ENCODE assay signal across 29 mouse cellular contexts in the genomic region with DNA sequence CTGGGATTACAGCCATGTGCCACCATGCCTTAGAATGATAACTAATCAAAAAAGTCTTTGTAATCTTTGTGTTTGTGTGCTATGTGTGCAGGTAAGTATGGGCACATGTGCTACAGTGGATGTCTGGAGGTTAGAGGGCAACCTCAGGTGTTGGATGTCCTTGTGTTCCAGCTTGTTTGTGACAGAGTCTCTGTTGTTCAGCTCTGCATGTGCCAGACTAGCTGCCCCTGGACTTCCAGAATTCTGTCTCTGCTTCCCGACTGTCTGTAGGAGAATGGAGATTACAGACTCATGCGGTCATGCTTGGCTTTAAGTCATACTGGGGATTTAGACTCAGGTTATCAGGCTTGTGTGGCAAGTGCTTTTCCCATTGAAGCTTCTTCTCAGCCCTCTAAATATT. TPM values are rescaled to one million over a fixed set of nuclear protein-coding genes. Genes with fewer than 3 reads are reported as not detected.
A peak's percentile ranks its signal among the peaks of the same experiment; 100 is the strongest.
DNase-seq lines count a peak whose midpoint lies in the region; ATAC-seq and TF ChIP-seq lines count a peak whose summit lies in the region.
"Had no signal": no experiment of that assay in that cellular context is flagged by ENCODE, and none has a peak within 500 bp of the region (broad histone marks: within the 10 kb centered on the region; RNA-seq: fewer than 3 reads in every experiment).

No protein-coding gene starts in this region.

- H3K27ac ChIP-seq in heart, embryonic 12.5 days (ENCODE audit: poor library complexity, severe bottlenecking) = peak overlapping the region; percentile 83
- peak overlapping the region; percentile 8; the same call in 1 of the 2 replicates for H3K27ac ChIP-seq in liver, embryonic 11.5 days (ENCODE audit: low read depth, low read length)
- no peak overlapping the region for H3K27ac ChIP-seq in liver, embryonic 12.5 days
- peak overlapping the region; percentile 78 for H3K27ac ChIP-seq in bone marrow macrophage, adult 2 months (ENCODE audit: insufficient read depth, low read depth, low read length)
- peak overlapping the region; percentile 90 for H3K27ac ChIP-seq in macrophage
- H3K27ac ChIP-seq: forebrain, embryonic 15.5 days; kidney, embryonic 15.5 days; liver, embryonic 14.5 days had no signal

- no peak overlapping the region for H3K4me3 ChIP-seq in heart, embryonic 12.5 days
- no peak overlapping the region for H3K4me3 ChIP-seq in liver, embryonic 11.5 days (ENCODE audit: low read depth, low read length)
- no peak overlapping the region for H3K4me3 ChIP-seq in liver, embryonic 12.5 days
- H3K4me3 ChIP-seq in bone marrow macrophage, adult 2 months (ENCODE audit: insufficient read depth, low read length) = no peak overlapping the region
- no peak overlapping the region for H3K4me3 ChIP-seq in macrophage (ENCODE audit: inconsistent target)
- H3K4me3 ChIP-seq: forebrain, embryonic 15.5 days; kidney, embryonic 15.5 days had no signal

- no peak for DNase-seq in heart, adult 8-10 months (ENCODE audit: low spot score)
- DNase-seq in liver, embryonic 11.5 days (ENCODE audit: low spot score) = no peak
- no peak for DNase-seq in cerebellum, adult 9-10 months
- DNase-seq: adrenal gland, postnatal 10 days; cerebellum, adult 11-12 months; cerebellum, postnatal 25 days; embryo, embryonic 11 days; gastrocnemius, postnatal 25 days; kidney, postnatal 4 days; layer of hippocampus, adult 9-11 months; lung, postnatal 36 days; right cerebral cortex, adult 18-20 months had no signal

- H3K27me3 ChIP-seq in heart, embryonic 12.5 days (replicated peaks) = no peaks in the 10 kb centered on the region
- no peaks in the 10 kb centered on the region for H3K27me3 ChIP-seq in liver, embryonic 11.5 days (replicated peaks; ENCODE audit: control insufficient read depth, insufficient read depth, low read length)
- no peaks in the 10 kb centered on the region for H3K27me3 ChIP-seq in liver, embryonic 12.5 days (replicated peaks)
- H3K27me3 ChIP-seq: CH12.LX; forebrain, embryonic 15.5 days; kidney, embryonic 15.5 days had no signal

- no peak for TF ChIP-seq CTCF in bone marrow macrophage, adult 2 months (IDR thresholded peaks at IDR 0.05; ENCODE audit: low read depth, low read length)

- H3K36me3 ChIP-seq in heart, embryonic 12.5 days = peaks cover 2% of the 10 kb centered on the region; the same call in 1 of the 2 replicates
- H3K36me3 ChIP-seq in liver, embryonic 11.5 days (ENCODE audit: control insufficient read depth, insufficient read depth, low read length) = no peaks in the 10 kb centered on the region
- H3K36me3 ChIP-seq in liver, embryonic 12.5 days = no peaks in the 10 kb centered on the region
- H3K36me3 ChIP-seq in macrophage (ENCODE audit: inconsistent target) = peaks cover 16% of the 10 kb centered on the region
- H3K36me3 ChIP-seq: kidney, embryonic 15.5 days had no signal

- ATAC-seq in heart, embryonic 12.5 days (ENCODE audit: insufficient number of reproducible peaks, low FRiP score) = no peak
- ATAC-seq in liver, embryonic 11.5 days (replicated peaks; ENCODE audit: low FRiP score) = no peak
- no peak for ATAC-seq in liver, embryonic 12.5 days
- ATAC-seq in megakaryocyte progenitor cell, adult 5-6 weeks (replicated peaks; ENCODE audit: poor library complexity) = no peak
- ATAC-seq: forebrain, embryonic 15.5 days; inflammation-experienced regulatory T-cells, adult 6 months had no signal

- no peak for TF ChIP-seq POLR2A in bone marrow macrophage, adult 2 months (IDR thresholded peaks at IDR 0.05; ENCODE audit: borderline replicate concordance, low read depth, low read length)

- no peak overlapping the region for H3K4me2 ChIP-seq in heart, embryonic 12.5 days
- no peak overlapping the region for H3K4me2 ChIP-seq in liver, embryonic 11.5 days
- H3K4me2 ChIP-seq in liver, embryonic 12.5 days = no peak overlapping the region
- H3K4me2 ChIP-seq: forebrain, embryonic 15.5 days; kidney, embryonic 15.5 days; midbrain, embryonic 11.5 days had no signal

- 45% methylated on average over 2 of the region's 2 CpGs for WGBS in heart, embryonic 12.5 days
- WGBS in liver, embryonic 11.5 days = 63% methylated on average over 2 of the region's 2 CpGs
- 61% methylated on average over 2 of the region's 2 CpGs for whole genome bisulfite sequencing in liver, embryonic 12.5 days (ENCODE audit: insufficient replicate concordance)
- WGBS in macrophage (ENCODE audit: missing documents) = 85% methylated on average over 2 of the region's 2 CpGs

- H3K4me1 ChIP-seq in heart, embryonic 12.5 days (replicated peaks) = peaks cover 20% of the 10 kb centered on the region
- 0 out of 2 replicates have a peak, but pooled peaks cover 3% of the 10 kb centered on the region for H3K4me1 ChIP-seq in liver, embryonic 11.5 days (replicated peaks; ENCODE audit: control insufficient read depth, insufficient read depth, low read length)
- H3K4me1 ChIP-seq in liver, embryonic 12.5 days = peaks cover 18% of the 10 kb centered on the region
- peaks cover 24% of the 10 kb centered on the region for H3K4me1 ChIP-seq in bone marrow macrophage, adult 2 months (ENCODE audit: control insufficient read depth, insufficient read depth, low read length)
- H3K4me1 ChIP-seq: forebrain, embryonic 15.5 days had no signal

- H3K79me2 ChIP-seq in macrophage (ENCODE audit: inconsistent target) = no peaks in the 10 kb centered on the region

- no peak overlapping the region for H3K9ac ChIP-seq in heart, embryonic 12.5 days
- no peak overlapping the region for H3K9ac ChIP-seq in liver, embryonic 11.5 days (ENCODE audit: low read depth, low read length)
- H3K9ac ChIP-seq in liver, embryonic 12.5 days = no peak overlapping the region
- H3K9ac ChIP-seq: forebrain, embryonic 15.5 days; kidney, embryonic 15.5 days; liver, embryonic 14.5 days had no signal

- peaks cover 10% of the 10 kb centered on the region for H3K9me3 ChIP-seq in heart, embryonic 12.5 days (replicated peaks)
- peaks cover 3% of the 10 kb centered on the region; the same call in 1 of the 2 replicates for H3K9me3 ChIP-seq in liver, embryonic 11.5 days (ENCODE audit: control insufficient read depth, low read length)
- no peaks in the 10 kb centered on the region for H3K9me3 ChIP-seq in liver, embryonic 12.5 days (replicated peaks)
- H3K9me3 ChIP-seq: forebrain, embryonic 15.5 days; kidney, embryonic 15.5 days had no signal

RNA-seq across cellular contexts. Expression of a gene that starts 16.4 kb away (rescaled TPM):
- polyA plus RNA-seq in heart, embryonic 12.5 days (2016; fragmentation: Nextera tagmentation; extraction: Ambion mirVana) = 49.4 and 49.9 TPM in 2 replicates
- 10 to 100 TPM in 2 of 4 experiments, 1 to 10 TPM in 2; 9.4 to 10.7 (median 10.1) TPM for total RNA-seq in heart, adult 8-10 months (2022)
- polyA plus RNA-seq in liver, embryonic 11.5 days (2014; fragmentation: Nextera tagmentation; extraction: Ambion mirVana) = 13.9 and 15.9 TPM in 2 replicates
- 10.7 and 11.4 TPM in 2 replicates for polyA plus RNA-seq in liver, embryonic 12.5 days (2016; fragmentation: Nextera tagmentation; extraction: Ambion mirVana)
- polyA plus RNA-seq in bone marrow macrophage, adult 2 months (2012; ENCODE audit: insufficient read depth, insufficient read length, missing spikeins) = 216 and 231 TPM in 2 replicates
- 10 to 100 TPM in 1 of 26 experiments, 1 to 10 TPM in 25; 1.3 to 10.9 (median 3.9) TPM for total RNA-seq in macrophage (2018; cell fraction: chromatin; rRNA removed)
- 100 to 1,000 TPM; 104 to 194 (median 135) TPM for total RNA-seq in macrophage (2018; cell fraction: cytosol; rRNA removed)
- 100 to 1,000 TPM in 2 of 26 experiments, 10 to 100 TPM in 24; 18.2 to 115 (median 67.3) TPM for total RNA-seq in macrophage (2018; cell fraction: nucleus; rRNA removed)
- 127 to 236 TPM (median 209 TPM) in 3 replicates for polyA plus RNA-seq in macrophage (2018)
- 89.0 and 92.0 TPM in 2 replicates for total RNA-seq in megakaryocyte progenitor cell, adult 5-6 weeks (2015)
- 53.6 and 54.6 TPM in 2 replicates for total RNA-seq in megakaryocyte progenitor cell, adult 5-6 weeks (2017)

RNA-seq across cellular contexts. Expression of a gene that starts 36.4 kb away (rescaled TPM):
- polyA plus RNA-seq in heart, embryonic 12.5 days (2016; fragmentation: Nextera tagmentation; extraction: Ambion mirVana) = 17.5 and 19.0 TPM in 2 replicates
- 1 to 10 TPM; 5.9 to 9.4 (median 6.5) TPM for total RNA-seq in heart, adult 8-10 months (2022)
- polyA plus RNA-seq in liver, embryonic 11.5 days (2014; fragmentation: Nextera tagmentation; extraction: Ambion mirVana) = 1.2 and 1.4 TPM in 2 replicates
- 1.0 and 1.2 TPM in 2 replicates for polyA plus RNA-seq in liver, embryonic 12.5 days (2016; fragmentation: Nextera tagmentation; extraction: Ambion mirVana)
- 5.3 and 6.0 TPM in 2 replicates for polyA plus RNA-seq in bone marrow macrophage, adult 2 months (2012; ENCODE audit: insufficient read depth, insufficient read length, missing spikeins)
- 1 to 10 TPM in 21 of 26 experiments, under 1 TPM in 2, not detected in 3; 0.62 to 6.1 (median 3.0) TPM for total RNA-seq in macrophage (2018; cell fraction: chromatin; rRNA removed)
- total RNA-seq in macrophage (2018; cell fraction: cytosol; rRNA removed) = 1 to 10 TPM in 25 of 26 experiments, under 1 TPM in 1; 0.43 to 5.7 (median 3.8) TPM
- total RNA-seq in macrophage (2018; cell fraction: nucleus; rRNA removed) = 1 to 10 TPM in 21 of 26 experiments, under 1 TPM in 5; 0.40 to 6.5 (median 2.3) TPM
- polyA plus RNA-seq in macrophage (2018) = 2.8 to 5.5 TPM (median 3.1 TPM) in 3 replicates
- 23.4 and 27.3 TPM in 2 replicates for total RNA-seq in megakaryocyte progenitor cell, adult 5-6 weeks (2015)
- total RNA-seq in megakaryocyte progenitor cell, adult 5-6 weeks (2017) = 19.2 and 22.9 TPM in 2 replicates

RNA-seq across cellular contexts. Expression of a gene that starts 37.2 kb away (rescaled TPM):
- polyA plus RNA-seq in heart, embryonic 12.5 days (2016; fragmentation: Nextera tagmentation; extraction: Ambion mirVana) = not detected in 2 replicates
- total RNA-seq in heart, adult 8-10 months (2022) = not detected
- polyA plus RNA-seq in liver, embryonic 11.5 days (2014; fragmentation: Nextera tagmentation; extraction: Ambion mirVana) = not detected in 2 replicates
- not detected in 2 replicates for polyA plus RNA-seq in liver, embryonic 12.5 days (2016; fragmentation: Nextera tagmentation; extraction: Ambion mirVana)
- not detected in 2 replicates for polyA plus RNA-seq in bone marrow macrophage, adult 2 months (2012; ENCODE audit: insufficient read depth, insufficient read length, missing spikeins)
- under 1 TPM in 10 of 26 experiments, not detected in 16; 0.32 to 0.78 (median 0.54) TPM for total RNA-seq in macrophage (2018; cell fraction: chromatin; rRNA removed)
- under 1 TPM in 22 of 26 experiments, not detected in 4; 0.09 to 0.37 (median 0.22) TPM for total RNA-seq in macrophage (2018; cell fraction: cytosol; rRNA removed)
- total RNA-seq in macrophage (2018; cell fraction: nucleus; rRNA removed) = under 1 TPM in 9 of 26 experiments, not detected in 17; 0.29 to 0.54 (median 0.36) TPM
- polyA plus RNA-seq in macrophage (2018) = 0.10 TPM in 1 of 3 replicates, not detected in the others
- total RNA-seq in megakaryocyte progenitor cell, adult 5-6 weeks (2015) = not detected in 2 replicates
- 0.14 TPM in 1 of 2 replicates, not detected in the other for total RNA-seq in megakaryocyte progenitor cell, adult 5-6 weeks (2017)
- total RNA-seq: adrenal gland, postnatal 10 days; gastrocnemius, postnatal 25 days; left cerebral cortex, adult 8-10 months; monocyte, adult 5-6 weeks had no signal
- polyA plus RNA-seq: embryonic facial prominence, embryonic 14.5 days; forebrain, embryonic 15.5 days; hindbrain, embryonic 11.5 days; kidney, embryonic 15.5 days; limb, embryonic 11.5 days; liver, embryonic 14.5 days; midbrain, embryonic 11.5 days; neural tube, embryonic 11.5 days had no signal
